8 mouse cellular contexts compared by ENCODE assay signal in genomic region chr11:69369215-69369989, GRCm38 (mm10). TPM values are rescaled to one million over a fixed set of nuclear protein-coding genes. Genes with fewer than 3 reads are reported as not detected.
DNase-seq lines count a peak whose midpoint lies in the region; ATAC-seq and TF ChIP-seq lines count a peak whose summit lies in the region.

Gene Chd3, minus strand, starts transcription at chr11:69369406.

- 5% methylated on average over 21 of the region's 34 CpGs for WGBS in limb, embryonic 11.5 days

- peak within 1 kb of the TSS; percentile 82 for H3ac ChIP-seq in myocyte (ENCODE audit: control insufficient read depth, insufficient read length)

- no peak for DNase-seq in adrenal gland, adult 18-20 months (ENCODE audit: low spot score in 2 of 2)
- DNase-seq in adrenal gland, adult (ENCODE audit: inconsistent age in 2 of 2, low spot score in 1 of 2), result no peak
- DNase-seq in 3T3-L1 (ENCODE audit: low read depth, low spot score), result peak; percentile 39
- peak; percentile 22 for DNase-seq in embryo, embryonic 11 days
- DNase-seq in heart, postnatal 10 days, result no peak
- peak; percentile 55 for DNase-seq in limb, embryonic 11.5 days (ENCODE audit: low spot score)
- no peak for DNase-seq in right cerebral cortex, adult 18-20 months

- H3K4me1 ChIP-seq in limb, embryonic 11.5 days (ENCODE audit: control insufficient read depth, insufficient read depth, low read length), result peaks cover 27% of the 10 kb centered on the region

- peak within 1 kb of the TSS; percentile 99 for H3K27ac ChIP-seq in limb, embryonic 11.5 days (replicated peaks; ENCODE audit: low read depth, low read length)

- peaks cover 10% of the 10 kb centered on the region for H3K79me2 ChIP-seq in myocyte (ENCODE audit: control insufficient read depth, insufficient read depth)

- H3K9me3 ChIP-seq in limb, embryonic 11.5 days (ENCODE audit: control insufficient read depth, low read length), result no peaks in the 10 kb centered on the region

- peaks cover 2% of the 10 kb centered on the region; the same call in 1 of the 2 replicates for H3K36me3 ChIP-seq in limb, embryonic 11.5 days (ENCODE audit: control insufficient read depth, insufficient read depth, low read length)
- no peaks in the 10 kb centered on the region for H3K36me3 ChIP-seq in myocyte (ENCODE audit: control insufficient read depth, insufficient read depth)

- peak within 1 kb of the TSS; percentile 94 for H3K4me2 ChIP-seq in limb, embryonic 11.5 days (ENCODE audit: low read depth, severe bottlenecking)
- peak within 1 kb of the TSS; percentile 99 for H3K4me2 ChIP-seq in myocyte (ENCODE audit: low read depth)

- H3K27me3 ChIP-seq in limb, embryonic 11.5 days (ENCODE audit: control insufficient read depth, insufficient read depth, low read length), result no peaks in the 10 kb centered on the region
- no peaks in the 10 kb centered on the region for H3K27me3 ChIP-seq in myocyte (ENCODE audit: control insufficient read depth, insufficient read depth, insufficient read length)

- peak within 1 kb of the TSS; percentile 99 for H3K9ac ChIP-seq in limb, embryonic 11.5 days (ENCODE audit: low read length)

- intact Hi-C loops in heart, postnatal 10 days (cut with DNase I), result no loop called here

- TF ChIP-seq POLR2A in myocyte (IDR thresholded peaks at IDR 0.05; ENCODE audit: insufficient read length, low read depth), result peak; percentile 46

- ATAC-seq in limb, embryonic 11.5 days (ENCODE audit: insufficient number of reproducible peaks, low FRiP score, low TSS enrichment, low read depth), result no peak

- H3K4me3 ChIP-seq in limb, embryonic 11.5 days (ENCODE audit: low read depth, low read length), result peak within 1 kb of the TSS; percentile 87
- H3K4me3 ChIP-seq in myocyte, result peak within 1 kb of the TSS; percentile 56

TF ChIP-seq in myocyte, 11 proteins besides CTCF, POLR2A, EP300 and RAD21:
- TF ChIP-seq MYOD1 (IDR thresholded peaks at IDR 0.05; ENCODE audit: control insufficient read depth in 1 of 3, insufficient read length in 2 of 3, low read depth in 2 of 3) (no peak), REST (IDR thresholded peaks at IDR 0.05; ENCODE audit: insufficient read depth, insufficient read length) (no peak), USF1 (IDR thresholded peaks at IDR 0.05; ENCODE audit: low read depth) (no peak)
TF ChIP-seq in myocyte: peak in this region for 0.

RNA-seq across cellular contexts. Expression of gene Chd3, which starts in this region (rescaled TPM):
- total RNA-seq in adrenal gland, adult 18-20 months (2021), result 100 to 1,000 TPM in 1 of 2 experiments, 10 to 100 TPM in 1; 87.6 to 109 TPM
- total RNA-seq in heart, postnatal 10 days (2021), result 10 to 100 TPM; 62.0 to 66.7 TPM
- 58.6 and 68.0 TPM in 2 replicates for polyA plus RNA-seq in limb, embryonic 11.5 days (2014; fragmentation: Nextera tagmentation; extraction: Ambion mirVana)
- 148 TPM for polyA plus RNA-seq in myocyte (2012; fragmentation: generic; extraction: Trizol)

Comparison
In these comparisons a context has a peak if more than half of its experiments do, and no peak if none do; other contexts are left out.
1. DNase-seq: peak in 3T3-L1 (single experiment), embryo, embryonic 11 days (single experiment) and limb, embryonic 11.5 days (single experiment); none in adrenal gland, adult 18-20 months (0 of 2), adrenal gland, adult (0 of 2), heart, postnatal 10 days (0 of 2) and right cerebral cortex, adult 18-20 months (single experiment).